Mouse (Mus musculus) spleen, adult 12 weeks (tissue): ENCODE results near the gene Bcr.

ENCODE experiments used
- DNase-seq: peaks from one replicate; pipeline ENCODE4 v3.0.0; 2022; ENCODE audit warnings: low spot score

Gene Bcr

GRCm38 (mm10) chr10:75058336-75058735, 2.1 kb upstream of the Bcr start:
- no peak for DNase-seq

GRCm38 (mm10) chr10:75058761-75059395, 1.5 kb upstream of the Bcr start:
- no peak for DNase-seq

GRCm38 (mm10) chr10:75059396-75059795, 996 bp upstream of the Bcr start:
- DNase-seq, result peak; percentile 25

- no peak for DNase-seq
Measured at GRCm38 (mm10) chr10:75060843-75061235, 447 bp downstream of the Bcr start.

GRCm38 (mm10) chr10:75061341-75062188, 1.2 kb downstream of the Bcr start:
- no peak for DNase-seq

- no peak for DNase-seq
Measured at GRCm38 (mm10) chr10:75062189-75062561, 1.8 kb downstream of the Bcr start.

- DNase-seq, result no peak
Measured at GRCm38 (mm10) chr10:75062621-75063020, 2.2 kb downstream of the Bcr start.

- no peak for DNase-seq
Measured at GRCm38 (mm10) chr10:75063301-75063965, 3.0 kb downstream of the Bcr start.

GRCm38 (mm10) chr10:75065691-75066090, 5.3 kb downstream of the Bcr start:
- no peak for DNase-seq

- no peak for DNase-seq
Measured at GRCm38 (mm10) chr10:75067446-75067845, 7.1 kb downstream of the Bcr start.

GRCm38 (mm10) chr10:75068086-75068485, 7.7 kb downstream of the Bcr start:
- no peak for DNase-seq

- no peak for DNase-seq
Measured at GRCm38 (mm10) chr10:75068624-75069328, 8.4 kb downstream of the Bcr start.

- DNase-seq, result no peak
Measured at GRCm38 (mm10) chr10:75070281-75070976, 10.0 kb downstream of the Bcr start.

GRCm38 (mm10) chr10:75075665-75076064, 15.3 kb downstream of the Bcr start:
- no peak for DNase-seq

GRCm38 (mm10) chr10:75078174-75079128, 18.1 kb downstream of the Bcr start:
- no peak for DNase-seq

GRCm38 (mm10) chr10:75085330-75085729, 24.9 kb downstream of the Bcr start:
- DNase-seq, result no peak

- no peak for DNase-seq
Measured at GRCm38 (mm10) chr10:75088471-75088870, 28.1 kb downstream of the Bcr start.

GRCm38 (mm10) chr10:75091478-75092152, 31.2 kb downstream of the Bcr start:
- no peak for DNase-seq

- no peak for DNase-seq
Measured at GRCm38 (mm10) chr10:75093252-75093987, 33.0 kb downstream of the Bcr start.
